Mouse (Mus musculus) heart, postnatal 10 days (tissue): ENCODE measurements around the gene Slc35d2. TPM values are rescaled to one million over a fixed set of nuclear protein-coding genes. Genes with fewer than 3 reads are reported as not detected.

ENCODE experiments used
- DNase-seq, 2 experiments: peaks; one replicate each; pipeline ENCODE4 v3.0.0; 2021
- intact Hi-C: fragments of 180-260 bp; cut with DNase I; formaldehyde crosslinking; loops from one replicate; pipeline ENCODE4 v1.15.1; 2025
- total RNA-seq, 2 experiments: library from RNA; stranded (reverse); gene quantifications; 2 replicates each; pipeline ENCODE4 v1.2.3; 2021

Gene Slc35d2
- 1 to 10 TPM; 3.0 to 6.0 TPM for total RNA-seq

DNA sequence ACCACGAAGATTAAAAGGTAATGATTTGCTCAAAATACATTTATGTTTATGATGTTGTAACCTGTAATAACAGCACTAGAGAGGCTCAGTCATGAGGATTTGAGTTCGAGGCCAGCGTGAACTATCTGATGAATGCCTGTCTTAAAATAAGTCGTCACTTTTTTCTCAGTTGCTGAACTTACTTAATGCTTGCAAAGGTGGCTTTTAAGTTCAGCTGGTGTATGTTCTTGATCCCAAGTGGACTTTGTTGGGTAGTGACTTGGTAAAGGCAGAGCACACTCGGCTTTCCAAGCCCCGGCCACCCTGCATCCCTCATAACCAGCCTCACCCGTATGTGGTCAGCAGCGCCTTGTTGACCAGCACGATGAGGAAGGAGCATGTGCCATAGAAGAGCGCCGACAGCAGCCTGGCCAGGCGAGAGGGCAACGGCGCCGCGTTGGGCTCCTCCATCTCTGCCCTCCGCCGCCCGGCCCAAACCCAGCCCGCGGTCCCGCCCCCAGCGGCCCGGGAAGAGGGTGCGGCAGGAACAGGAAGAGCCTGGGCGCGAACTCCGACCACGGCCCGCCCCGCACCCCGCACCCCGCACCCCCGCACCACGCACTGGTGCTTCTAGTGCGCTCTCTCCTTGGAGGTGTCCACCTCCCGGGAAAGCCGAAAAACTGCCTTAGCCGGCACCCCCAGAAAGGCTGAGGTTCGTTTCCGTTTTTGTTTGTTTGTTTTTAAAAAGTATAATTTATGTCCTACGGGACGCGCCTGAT is at the start of gene Slc35d2:
Slc35d2 (minus strand) TSS at position 511 of the 758 bp plus-strand sequence.
- intact Hi-C loops, result loop anchor here (2.0 kb wide), 1 partner anchor 28 kb away; no protein-coding TSS in a partner anchor
- DNase-seq, result peak; percentile 66 to 73

GRCm38 (mm10) chr13:64178000-64178399 is 48.8 kb upstream of the Slc35d2 start:
- intact Hi-C loops, result no loop called here
- no peak for DNase-seq

DNA sequence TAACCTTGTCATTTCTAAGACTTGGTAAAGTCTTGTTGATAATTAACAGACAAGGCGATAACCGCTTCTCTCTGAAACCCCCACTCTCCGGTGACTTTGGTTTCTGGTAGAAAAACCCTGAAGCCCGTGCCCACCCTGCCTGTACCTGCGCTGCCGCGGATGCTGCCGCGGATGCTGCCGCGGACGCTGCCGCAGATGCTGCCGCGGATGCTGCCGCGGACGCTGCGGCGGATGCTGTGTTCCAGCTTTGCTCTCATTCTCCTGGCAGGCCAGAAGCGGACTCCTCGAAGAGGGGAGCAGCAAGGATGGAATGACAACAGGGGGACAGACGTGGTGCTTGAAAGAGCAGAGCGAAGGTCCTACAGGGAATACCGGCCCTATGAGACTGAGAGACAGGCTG is 40.6 kb upstream of the Slc35d2 start:
- intact Hi-C loops, result no loop called here
- no peak for DNase-seq

GRCm38 (mm10) chr13:64163147-64163715 is 34.1 kb upstream of the Slc35d2 start:
- intact Hi-C loops, result no loop called here
- no peak for DNase-seq

DNA sequence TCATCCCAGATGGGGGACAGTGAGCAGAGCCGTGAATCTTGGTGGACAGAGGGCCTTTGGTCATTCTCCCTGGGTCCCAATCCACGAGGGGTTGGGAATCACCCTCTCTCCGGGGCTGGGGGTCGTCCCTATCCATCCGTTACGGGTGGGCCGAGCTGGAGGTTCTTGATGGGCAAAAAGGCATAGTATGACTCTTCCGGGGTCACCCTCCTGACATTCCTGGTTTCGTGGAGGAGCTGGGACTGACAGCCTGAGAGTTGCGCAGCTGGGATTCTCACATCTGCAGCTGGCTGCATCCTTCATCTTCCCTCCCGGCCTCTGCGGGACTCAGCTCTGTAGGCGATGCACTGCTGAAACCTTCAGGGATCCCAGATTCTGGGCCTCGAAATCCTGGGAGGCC is 33.5 kb upstream of the Slc35d2 start:
- DNase-seq, result peak; percentile 14 to 34
- intact Hi-C loops, result no loop called here

DNA sequence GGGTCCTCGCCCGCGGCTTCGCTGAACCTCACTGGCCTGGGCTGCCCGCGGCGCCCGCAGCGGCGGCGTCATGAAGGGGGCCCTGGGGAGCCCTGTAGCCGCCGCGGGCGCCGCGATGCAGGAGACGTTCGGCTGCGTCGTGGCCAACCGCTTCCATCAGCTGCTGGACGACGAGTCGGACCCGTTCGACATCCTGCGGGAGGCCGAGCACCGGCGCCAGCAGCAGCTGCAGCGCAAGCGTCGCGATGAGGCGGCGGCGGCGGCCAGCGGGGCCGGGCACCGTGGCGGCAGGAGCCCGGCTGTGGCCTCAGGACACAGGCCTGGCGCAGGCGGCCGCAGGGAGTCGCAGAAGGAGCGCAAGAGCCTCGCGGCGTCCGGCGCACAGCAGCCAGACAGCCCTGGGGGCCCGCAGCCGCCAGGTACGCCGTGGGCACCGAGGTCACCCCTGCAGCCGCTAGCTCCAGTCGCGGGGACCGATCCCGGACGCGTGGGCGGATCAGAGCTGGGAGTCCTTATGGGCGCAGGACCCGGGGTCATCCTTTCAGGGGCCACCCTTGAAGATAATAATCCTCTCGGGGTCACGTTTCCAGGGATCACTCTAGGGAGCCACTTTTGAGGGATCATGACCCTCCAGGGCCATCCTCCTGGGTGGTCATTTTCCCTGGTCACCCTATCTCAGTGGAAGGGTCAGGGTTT is 32.9 kb upstream of the Slc35d2 start:
- intact Hi-C loops, result no loop called here
- no peak for DNase-seq

DNA sequence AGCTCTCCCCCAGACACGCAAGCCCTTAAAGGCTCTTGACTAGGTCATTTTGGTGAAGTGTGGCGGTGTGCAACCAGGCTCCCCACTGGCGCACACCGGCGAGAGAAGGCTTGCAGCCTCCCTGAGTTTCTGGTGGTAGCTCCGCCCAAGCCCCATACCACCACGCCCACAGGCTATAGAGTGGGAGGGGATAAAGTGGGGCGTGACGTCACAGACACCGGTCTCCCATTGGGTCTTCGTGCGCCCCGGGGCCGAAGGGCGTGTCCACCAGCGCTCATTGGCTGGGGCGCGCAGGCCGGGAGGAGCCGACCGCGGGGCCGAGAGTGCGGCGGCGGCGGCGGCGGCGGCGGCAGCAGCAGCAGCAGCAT is 32.4 kb upstream of the Slc35d2 start, which contains the start of gene Habp4:
Habp4 (plus strand) TSS at position 277 of the 368 bp plus-strand sequence.
- intact Hi-C loops, result no loop called here
- DNase-seq, result peak; percentile 99

- intact Hi-C loops, result loop anchor here (10.0 kb wide), 1 partner anchor 278 kb away; the partner anchor contains the start of gene Cdk20
- DNase-seq, result no peak
These were observed 27.8 kb upstream of the Slc35d2 start for GRCm38 (mm10) chr13:64156966-64157365.

DNA sequence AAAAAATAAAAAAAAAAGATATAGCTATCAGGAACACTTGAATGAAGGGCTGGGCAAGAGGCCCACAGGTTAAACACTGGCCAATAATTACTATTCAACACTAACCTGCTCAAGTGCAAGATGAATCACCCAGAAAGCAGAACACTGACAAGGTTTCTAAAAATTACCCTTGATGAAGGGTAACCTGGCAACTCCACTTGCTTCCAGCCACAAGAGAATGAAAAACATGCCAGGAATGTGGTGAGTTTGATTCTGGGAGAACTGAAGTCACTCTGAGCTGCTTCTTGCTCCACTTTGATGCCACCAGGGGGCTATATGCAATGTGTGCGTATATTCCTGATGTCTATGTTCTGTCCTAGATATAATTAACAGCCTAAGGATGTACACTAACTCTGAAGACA is 26.0 kb upstream of the Slc35d2 start:
- peak; percentile 58 to 60 for DNase-seq

DNA sequence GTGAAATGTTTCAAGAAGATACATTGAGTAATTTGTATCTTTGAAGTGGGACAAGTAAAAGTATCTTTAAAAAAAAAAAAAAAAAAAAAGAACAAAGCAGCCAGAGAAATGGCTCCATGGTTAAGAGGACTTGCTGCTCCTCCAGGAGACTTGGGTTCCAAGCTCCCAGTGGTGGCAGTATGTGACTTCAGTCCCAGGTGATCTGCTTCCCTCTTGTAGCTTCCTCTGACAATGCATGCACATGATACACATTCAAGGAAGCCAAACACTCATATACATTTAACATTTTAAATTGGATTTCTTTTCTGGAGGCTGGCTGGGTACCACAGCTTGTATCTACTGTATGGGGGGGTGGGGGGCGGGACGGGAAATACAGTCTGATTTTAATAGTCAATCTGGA is 25.5 kb upstream of the Slc35d2 start:
- peak; percentile 17 to 21 for DNase-seq

More for the DNA sequence above, 26.0 kb upstream of the Slc35d2 start:
- intact Hi-C loops, result loop anchor here (10.0 kb wide), 1 partner anchor 280 kb away; the partner anchor contains the start of gene Cdk20

GRCm38 (mm10) chr13:64153751-64154267 is 24.6 kb upstream of the Slc35d2 start:
- intact Hi-C loops, result loop anchor here (10.0 kb wide), 1 partner anchor 281 kb away; the partner anchor contains the start of gene Cdk20
- peak; percentile 70 to 72 for DNase-seq

More for the DNA sequence above, 25.5 kb upstream of the Slc35d2 start:
- intact Hi-C loops, result loop anchor here (10.0 kb wide), 1 partner anchor 280 kb away; the partner anchor contains the start of gene Cdk20

DNA sequence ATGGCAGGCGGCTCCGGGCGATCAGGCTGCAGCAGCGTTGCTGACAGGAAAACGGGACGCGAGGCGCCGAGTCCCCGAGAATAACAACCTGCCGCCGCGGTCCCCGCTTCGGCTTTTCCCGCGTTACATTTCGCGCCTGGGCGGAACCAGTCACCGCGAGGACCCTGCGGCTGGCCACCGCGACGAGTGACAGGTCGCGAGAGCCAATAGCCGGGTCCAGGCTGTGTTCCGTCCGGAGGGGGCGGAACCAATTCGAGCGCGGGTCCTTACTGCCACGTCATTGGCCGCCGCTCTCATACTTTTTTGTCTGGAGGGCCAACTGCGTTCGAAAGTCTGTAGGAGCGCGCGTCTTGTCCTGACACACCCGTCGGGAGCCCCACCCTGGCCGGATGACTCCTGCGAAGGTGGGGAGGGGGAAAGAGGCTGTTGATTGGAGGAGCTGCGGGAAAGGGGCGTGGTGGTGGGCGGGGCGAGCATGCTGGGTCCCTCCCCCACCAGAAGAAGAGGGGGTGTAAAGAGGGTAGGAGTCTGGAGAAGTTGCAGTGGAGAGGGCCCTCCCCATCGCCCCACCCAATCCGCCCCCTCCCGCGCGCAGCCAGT is 24.0 kb upstream of the Slc35d2 start, which contains the start of gene Zfp367:
Zfp367 (minus strand) TSS at position 120 of the 600 bp plus-strand sequence.
- intact Hi-C loops, result loop anchor here (10.0 kb wide), 1 partner anchor 282 kb away; the partner anchor contains the start of gene Cdk20
- peak; percentile 98 to 99 for DNase-seq

DNA sequence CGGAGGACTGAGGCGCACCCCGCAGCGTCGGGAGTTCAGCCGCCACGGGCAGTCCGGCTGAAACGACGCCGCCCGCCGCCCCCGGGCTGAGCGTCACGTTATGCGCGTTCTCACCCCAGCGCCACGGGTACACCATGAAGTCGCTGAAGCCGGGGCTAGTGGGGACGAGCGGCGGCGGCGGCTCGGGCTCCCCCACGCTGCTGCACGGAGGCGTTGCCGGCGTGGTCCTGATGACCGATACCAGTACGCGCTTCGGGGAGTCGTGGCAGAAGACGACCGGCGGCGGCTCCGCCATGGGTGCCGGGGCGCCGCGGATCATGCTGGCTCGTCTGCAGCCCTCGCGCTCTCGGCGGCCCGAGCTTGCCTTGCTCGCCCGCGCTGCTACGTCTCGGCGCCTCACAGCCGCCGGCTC is 23.5 kb upstream of the Slc35d2 start:
- DNase-seq, result no peak
- intact Hi-C loops, result loop anchor here (10.0 kb wide), 1 partner anchor 282 kb away; the partner anchor contains the start of gene Cdk20

- peak; percentile 89 to 92 for DNase-seq
- intact Hi-C loops, result loop anchor here (10.0 kb wide), 1 partner anchor 283 kb away; the partner anchor contains the start of gene Cdk20
These were observed 23.1 kb upstream of the Slc35d2 start for GRCm38 (mm10) chr13:64152241-64152669.

DNA sequence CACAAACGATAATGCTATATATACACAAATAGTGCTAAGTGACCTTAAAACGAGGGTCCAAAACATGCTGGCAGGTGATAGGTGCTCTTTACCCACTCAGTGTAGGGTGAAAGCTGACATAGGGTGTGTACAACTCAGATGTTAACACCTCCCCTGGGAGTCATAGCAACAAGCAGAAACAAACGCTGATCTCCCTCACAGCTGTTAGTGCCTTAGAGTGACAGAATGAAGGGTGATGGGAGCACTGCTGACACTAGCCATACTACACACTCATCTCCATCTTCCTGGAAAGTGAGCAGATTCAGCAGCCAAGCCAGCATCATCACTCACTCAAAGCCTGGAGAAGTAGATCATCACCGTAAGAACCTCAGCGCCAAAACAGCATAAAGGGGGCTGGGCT is 21.0 kb upstream of the Slc35d2 start:
- DNase-seq, result peak; percentile 44 to 48
- intact Hi-C loops, result loop anchor here (10.0 kb wide), 1 partner anchor 285 kb away; the partner anchor contains the start of gene Cdk20

DNA sequence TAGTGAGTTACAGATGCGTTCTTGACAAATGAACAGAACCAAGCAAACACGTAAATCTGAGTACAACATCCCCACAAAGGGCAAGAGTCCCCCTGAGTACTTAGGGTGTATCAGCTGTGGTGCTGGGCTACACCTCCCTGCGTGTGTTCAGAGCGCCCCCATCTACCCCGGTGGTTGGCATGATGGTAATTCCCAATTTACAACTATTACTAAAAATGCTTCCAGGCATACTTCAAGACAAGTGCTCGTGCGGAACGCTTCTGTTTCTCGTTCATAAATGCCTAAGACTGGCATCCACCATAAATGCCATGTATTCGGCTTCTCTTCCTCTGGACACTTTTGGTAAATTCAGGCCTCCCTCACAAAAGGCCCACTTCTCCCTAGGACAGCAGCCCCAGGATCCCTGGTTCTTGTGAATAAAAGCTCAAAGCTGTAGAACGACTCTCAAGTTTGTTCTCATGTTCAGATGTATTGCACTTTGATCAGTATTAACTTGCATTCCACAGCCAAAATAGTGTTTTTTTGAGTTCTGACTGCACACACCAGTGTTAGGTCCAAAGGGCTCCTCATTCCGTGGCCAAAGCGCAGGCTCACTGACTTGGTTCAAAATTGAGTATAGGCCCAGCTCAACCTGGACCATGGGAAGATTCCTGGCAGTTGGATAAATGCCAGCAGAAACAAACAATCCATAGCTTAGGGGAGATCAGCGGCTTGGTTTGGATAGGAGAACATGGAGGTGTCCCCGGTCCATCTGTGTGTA is 628 bp upstream of the Slc35d2 start:
- intact Hi-C loops, result loop anchor here (2.0 kb wide), 1 partner anchor 29 kb away; no protein-coding TSS in a partner anchor

GRCm38 (mm10) chr13:64126316-64126715 is 2.9 kb downstream of the Slc35d2 start:
- intact Hi-C loops, result no loop called here
- no peak for DNase-seq

More for the DNA sequence above, 628 bp upstream of the Slc35d2 start:
- peak; percentile 59 to 62 for DNase-seq

DNA sequence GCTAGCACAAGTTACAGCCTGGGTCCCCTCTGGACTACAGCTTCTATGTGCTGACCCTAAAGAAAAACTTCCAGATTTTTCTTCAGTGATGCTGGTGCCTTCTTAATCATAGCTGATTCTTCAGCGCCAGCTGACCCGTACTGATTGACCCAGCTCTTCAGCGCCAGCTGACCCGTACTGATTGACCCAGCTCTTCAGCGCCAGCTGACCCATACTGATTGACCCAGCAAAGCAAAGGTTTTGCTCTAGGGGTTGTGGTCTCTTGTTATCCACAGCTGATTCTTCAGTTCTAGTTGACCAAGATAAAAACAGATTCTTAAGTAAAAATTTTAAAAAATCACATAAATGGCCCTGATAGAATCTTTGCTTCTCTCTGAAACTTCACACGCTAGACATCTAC is 4.3 kb downstream of the Slc35d2 start:
- DNase-seq, result no peak
- intact Hi-C loops, result no loop called here
